Comparison of ENCODE assay signal across 8 mouse cellular contexts in the genomic region with DNA sequence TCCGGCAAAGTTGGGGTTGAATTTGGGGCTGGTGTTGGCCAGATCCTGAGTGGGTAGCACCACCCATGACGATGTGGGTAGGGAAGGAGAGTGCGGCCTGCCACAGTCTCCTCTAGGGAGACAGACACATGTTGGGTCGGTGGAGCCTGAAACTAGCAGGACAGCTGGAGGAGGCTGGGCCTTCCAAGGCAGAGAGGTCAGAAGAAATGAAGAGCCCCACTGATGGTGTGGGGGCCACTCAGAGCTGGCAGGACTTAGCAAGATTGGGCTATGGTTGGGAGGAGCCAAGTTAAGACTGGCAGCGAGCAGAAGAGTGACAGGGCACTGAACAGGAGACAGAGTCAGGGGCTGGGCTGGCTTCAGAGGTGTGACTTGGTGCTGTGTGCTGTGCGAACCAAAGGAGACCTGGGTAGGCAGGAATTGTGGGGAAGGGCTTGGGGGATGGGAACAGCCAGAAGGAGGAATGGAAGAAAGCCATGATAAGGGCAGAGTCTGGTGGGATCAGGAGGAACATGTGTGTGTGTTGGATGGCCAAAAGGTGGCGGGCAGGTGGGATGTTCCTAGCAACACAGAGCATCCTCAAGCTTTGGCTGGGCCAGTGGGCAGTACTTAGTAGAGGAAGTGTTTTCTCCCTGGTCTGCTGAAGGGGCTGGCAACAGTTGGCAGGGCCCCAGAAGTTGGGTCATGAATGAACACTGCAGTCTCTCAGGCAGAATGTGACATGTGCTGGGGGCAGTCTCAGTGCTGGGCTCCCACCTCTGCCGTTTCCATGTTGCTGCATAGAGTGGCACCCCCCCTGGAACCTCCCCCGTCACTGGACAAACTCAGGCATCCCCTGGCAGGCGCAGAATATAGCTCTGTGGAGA. TPM values are rescaled to one million over a fixed set of nuclear protein-coding genes. Genes with fewer than 3 reads are reported as not detected.
DNase-seq lines count a peak whose midpoint lies in the region; ATAC-seq and TF ChIP-seq lines count a peak whose summit lies in the region.

No protein-coding gene starts in this region.

- WGBS in embryonic facial prominence, embryonic 10.5 days = 85% methylated on average over 10 of the region's 10 CpGs
- WGBS in hindbrain, embryonic 13.5 days = 78% methylated on average over 10 of the region's 10 CpGs
- WGBS in lung, adult 2 months = 63% methylated on average over 10 of the region's 10 CpGs

- peak; percentile 27 for DNase-seq in kidney, adult 18-20 months
- DNase-seq in kidney, adult 8-10 months = no peak
- DNase-seq in embryonic facial prominence, embryonic 10.5 days (ENCODE audit: low spot score) = no peak
- DNase-seq in lung, adult 2 months = no peak
- no peak for DNase-seq in c-Kit-positive CD71-positive TER-119-positive erythroid progenitor cells, embryonic 14.5 days (ENCODE audit: low spot score)
- DNase-seq in thymus, postnatal 14 days = no peak
- no peak for DNase-seq in left cerebral cortex, postnatal 36 days (ENCODE audit: low spot score in 2 of 2)

- 0 out of 2 replicates have a peak, but pooled peaks have one; percentile 12 for ATAC-seq in hindbrain, embryonic 13.5 days (ENCODE audit: low FRiP score)

- H3K27ac ChIP-seq in embryonic facial prominence, embryonic 10.5 days (replicated peaks) = peak overlapping the region; percentile 63
- H3K27ac ChIP-seq in hindbrain, embryonic 13.5 days = 0 out of 2 replicates have a peak overlapping the region, but pooled peaks have one; percentile 44

- H3K4me1 ChIP-seq in embryonic facial prominence, embryonic 10.5 days = peaks cover 55% of the 10 kb centered on the region
- peaks cover 58% of the 10 kb centered on the region for H3K4me1 ChIP-seq in hindbrain, embryonic 13.5 days (replicated peaks)
- peaks cover 76% of the 10 kb centered on the region for H3K4me1 ChIP-seq in lung, adult 2 months (ENCODE audit: control insufficient read depth, insufficient read depth, low read length)

- 0 out of 2 replicates have a peak, but pooled peaks cover 1% of the 10 kb centered on the region for H3K36me3 ChIP-seq in embryonic facial prominence, embryonic 10.5 days (replicated peaks)
- peaks cover 2% of the 10 kb centered on the region; the same call in 1 of the 2 replicates for H3K36me3 ChIP-seq in hindbrain, embryonic 13.5 days

- H3K4me3 ChIP-seq in embryonic facial prominence, embryonic 10.5 days = no peak overlapping the region
- no peak overlapping the region for H3K4me3 ChIP-seq in hindbrain, embryonic 13.5 days
- no peak overlapping the region for H3K4me3 ChIP-seq in lung, adult 2 months (replicated peaks; ENCODE audit: extremely low read depth, low read depth, low read length)

- TF ChIP-seq CTCF in lung, adult 2 months (IDR thresholded peaks at IDR 0.05; ENCODE audit: insufficient read depth, low read length) = no peak

- no peaks in the 10 kb centered on the region for H3K27me3 ChIP-seq in embryonic facial prominence, embryonic 10.5 days (replicated peaks; ENCODE audit: low read depth, poor library complexity, severe bottlenecking)
- H3K27me3 ChIP-seq in hindbrain, embryonic 13.5 days = no peaks in the 10 kb centered on the region

- H3K4me2 ChIP-seq in hindbrain, embryonic 13.5 days = no peak overlapping the region

- TF ChIP-seq POLR2A in lung, adult 2 months (IDR thresholded peaks at IDR 0.05; ENCODE audit: borderline replicate concordance, extremely low read depth, low read depth, low read length) = 0 out of 2 replicates have a peak, but pooled peaks have one; percentile 3

- intact Hi-C loops in left cerebral cortex, postnatal 36 days (cut with DNase I) = no loop called here

- H3K9ac ChIP-seq in hindbrain, embryonic 13.5 days = no peak overlapping the region

- H3K9me3 ChIP-seq in embryonic facial prominence, embryonic 10.5 days = no peaks in the 10 kb centered on the region
- no peaks in the 10 kb centered on the region for H3K9me3 ChIP-seq in hindbrain, embryonic 13.5 days

RNA-seq across cellular contexts. Expression of gene Gpr146, which starts 10.1 kb away (rescaled TPM):
- polyA plus RNA-seq in embryonic facial prominence, embryonic 10.5 days (2016; fragmentation: Nextera tagmentation; extraction: Ambion mirVana) = 1.7 and 2.5 TPM in 2 replicates
- 1.6 and 2.4 TPM in 2 replicates for polyA plus RNA-seq in hindbrain, embryonic 13.5 days (2015; fragmentation: Nextera tagmentation; extraction: Ambion mirVana)
- 75.7 and 93.4 TPM in 2 replicates for polyA plus RNA-seq in lung, adult 2 months (2012; rRNA removed)
- 10 to 100 TPM; 13.5 to 14.0 TPM for total RNA-seq in left cerebral cortex, postnatal 36 days (2021)

RNA-seq across cellular contexts. Expression of gene C130050O18Rik, which starts 17.5 kb away (rescaled TPM):
- 0.16 and 0.26 TPM in 2 replicates for polyA plus RNA-seq in embryonic facial prominence, embryonic 10.5 days (2016; fragmentation: Nextera tagmentation; extraction: Ambion mirVana)
- polyA plus RNA-seq in hindbrain, embryonic 13.5 days (2015; fragmentation: Nextera tagmentation; extraction: Ambion mirVana) = 0.13 and 0.22 TPM in 2 replicates
- polyA plus RNA-seq in lung, adult 2 months (2012; rRNA removed) = 7.2 and 9.0 TPM in 2 replicates
- total RNA-seq in left cerebral cortex, postnatal 36 days (2021) = under 1 TPM in 1 of 2 experiments, not detected in 1; 0.27 TPM

RNA-seq across cellular contexts. Expression of gene Cyp2w1, which starts 35.1 kb away (rescaled TPM):
- polyA plus RNA-seq in embryonic facial prominence, embryonic 10.5 days (2016; fragmentation: Nextera tagmentation; extraction: Ambion mirVana) = not detected in 2 replicates
- not detected in 2 replicates for polyA plus RNA-seq in hindbrain, embryonic 13.5 days (2015; fragmentation: Nextera tagmentation; extraction: Ambion mirVana)
- polyA plus RNA-seq in lung, adult 2 months (2012; rRNA removed) = 0.33 TPM in 1 of 2 replicates, not detected in the other
- not detected for total RNA-seq in left cerebral cortex, postnatal 36 days (2021)

RNA-seq across cellular contexts. Expression of gene Gper1, which starts 35.4 kb away (rescaled TPM):
- polyA plus RNA-seq in embryonic facial prominence, embryonic 10.5 days (2016; fragmentation: Nextera tagmentation; extraction: Ambion mirVana) = 0.33 and 0.46 TPM in 2 replicates
- 7.6 and 7.9 TPM in 2 replicates for polyA plus RNA-seq in hindbrain, embryonic 13.5 days (2015; fragmentation: Nextera tagmentation; extraction: Ambion mirVana)
- 2.7 and 3.3 TPM in 2 replicates for polyA plus RNA-seq in lung, adult 2 months (2012; rRNA removed)
- total RNA-seq in left cerebral cortex, postnatal 36 days (2021) = 1 to 10 TPM; 2.9 to 3.3 TPM

RNA-seq across cellular contexts. Expression of gene Cox19, which starts 36.3 kb away (rescaled TPM):
- polyA plus RNA-seq in embryonic facial prominence, embryonic 10.5 days (2016; fragmentation: Nextera tagmentation; extraction: Ambion mirVana) = 116 and 122 TPM in 2 replicates
- polyA plus RNA-seq in hindbrain, embryonic 13.5 days (2015; fragmentation: Nextera tagmentation; extraction: Ambion mirVana) = 116 and 124 TPM in 2 replicates
- polyA plus RNA-seq in lung, adult 2 months (2012; rRNA removed) = 51.7 and 61.9 TPM in 2 replicates
- 10 to 100 TPM; 65.7 to 74.4 TPM for total RNA-seq in left cerebral cortex, postnatal 36 days (2021)

Comparison
In these comparisons a context has a peak if more than half of its experiments do, and no peak if none do; other contexts are left out.
1. RNA of gene Gpr146, which starts 10.1 kb away (polyA plus RNA-seq): 75.7 to 93.4 TPM in lung, adult 2 months; 1.7 to 2.5 TPM in embryonic facial prominence, embryonic 10.5 days and 1.6 to 2.4 TPM in hindbrain, embryonic 13.5 days; every median in the first group is over 10 times any median in the second.